In the genomic region with DNA sequence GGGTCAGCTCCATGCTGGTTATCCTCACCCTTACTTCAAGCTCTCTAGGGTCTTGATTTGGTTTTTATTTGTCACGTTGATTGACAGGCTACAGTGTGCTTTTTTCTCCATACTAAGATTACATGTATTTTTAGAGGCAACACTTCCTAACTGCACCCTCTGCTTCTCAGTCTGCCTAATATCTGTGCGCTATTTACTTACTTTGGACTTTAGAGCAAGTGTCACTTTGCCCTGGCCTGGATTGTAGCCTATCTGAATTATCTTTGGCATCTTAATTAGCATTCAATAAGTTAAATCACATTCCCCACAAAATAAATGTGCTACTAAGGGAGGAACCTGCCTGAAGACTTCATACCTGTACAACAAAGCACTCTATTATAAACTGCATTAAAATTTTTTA, we compare ENCODE assay signal across 32 mouse cellular contexts. TPM values are rescaled to one million over a fixed set of nuclear protein-coding genes. Genes with fewer than 3 reads are reported as not detected.
"Had no signal": no experiment of that assay in that cellular context is flagged by ENCODE, and none has a peak within 500 bp of the region (broad histone marks: within the 10 kb centered on the region; RNA-seq: fewer than 3 reads in every experiment).

No protein-coding gene starts in this region.

- H3K4me3 ChIP-seq: heart, embryonic 13.5 days; heart, embryonic 15.5 days; hindbrain, embryonic 13.5 days; hindbrain, embryonic 15.5 days; layer of hippocampus, adult 2 months; limb, embryonic 13.5 days; limb, embryonic 15.5 days; liver, embryonic 12.5 days had no signal

- H3K27ac ChIP-seq: heart, embryonic 13.5 days; heart, embryonic 15.5 days; hindbrain, embryonic 13.5 days; hindbrain, embryonic 15.5 days; hindbrain, postnatal 0 days; layer of hippocampus, adult 2 months; limb, embryonic 13.5 days; limb, embryonic 15.5 days; liver, embryonic 12.5 days; liver, embryonic 14.5 days had no signal

- H3K9me3 ChIP-seq: heart, embryonic 13.5 days; heart, embryonic 15.5 days; hindbrain, embryonic 13.5 days; hindbrain, embryonic 15.5 days; limb, embryonic 13.5 days; limb, embryonic 15.5 days; liver, embryonic 12.5 days had no signal

- H3K27me3 ChIP-seq: heart, embryonic 13.5 days; heart, embryonic 15.5 days; hindbrain, embryonic 13.5 days; hindbrain, embryonic 15.5 days; limb, embryonic 13.5 days; limb, embryonic 15.5 days; liver, embryonic 12.5 days had no signal

- H3K9ac ChIP-seq: forebrain, postnatal 0 days; heart, embryonic 13.5 days; heart, embryonic 15.5 days; hindbrain, embryonic 13.5 days; hindbrain, embryonic 15.5 days; limb, embryonic 13.5 days; limb, embryonic 15.5 days; liver, embryonic 12.5 days; liver, embryonic 14.5 days had no signal

- DNase-seq: forebrain, postnatal 0 days; gastrocnemius, postnatal 14 days; gastrocnemius, postnatal 36 days; heart, adult 18-20 months; heart, postnatal 14 days; heart, postnatal 36 days; kidney, adult 11 months; kidney, adult 2 months; kidney, postnatal 10 days; kidney, postnatal 25 days; left cerebral cortex, postnatal 4 days had no signal

- H3K4me2 ChIP-seq: heart, embryonic 11.5 days; heart, embryonic 13.5 days; heart, embryonic 15.5 days; hindbrain, embryonic 13.5 days; hindbrain, embryonic 15.5 days; limb, embryonic 13.5 days; limb, embryonic 15.5 days; liver, embryonic 12.5 days had no signal

- ATAC-seq: forebrain, postnatal 0 days; hindbrain, postnatal 0 days; liver, embryonic 12.5 days had no signal

- H3K36me3 ChIP-seq: heart, embryonic 13.5 days; heart, embryonic 15.5 days; hindbrain, embryonic 13.5 days; hindbrain, embryonic 15.5 days; limb, embryonic 13.5 days; limb, embryonic 15.5 days; liver, embryonic 12.5 days had no signal

- H3K4me1 ChIP-seq: heart, embryonic 15.5 days; hindbrain, embryonic 13.5 days; hindbrain, embryonic 15.5 days; limb, embryonic 13.5 days; limb, embryonic 15.5 days had no signal

RNA-seq across cellular contexts. Expression of gene Nmur2, which starts 24.3 kb away (rescaled TPM):
- total RNA-seq: gastrocnemius, adult 18-20 months; gastrocnemius, adult 8-10 months; gastrocnemius, postnatal 14 days; gastrocnemius, postnatal 36 days; heart, adult 18-20 months; heart, adult 8-10 months; heart, postnatal 14 days; heart, postnatal 36 days; hematopoietic stem cell, adult 5-6 weeks; layer of hippocampus, adult 2 months; left cerebral cortex, postnatal 10 days; left cerebral cortex, postnatal 25 days; left cerebral cortex, postnatal 4 days had no signal
- polyA plus RNA-seq: heart, embryonic 11.5 days; heart, embryonic 13.5 days; heart, embryonic 15.5 days; heart, postnatal 0 days; kidney, adult 2 months; kidney, embryonic 14.5 days; kidney, embryonic 16.5 days; limb, embryonic 11.5 days; limb, embryonic 15.5 days; liver, embryonic 14.5 days had no signal
